Mouse (Mus musculus) gastrocnemius, postnatal 14 days (tissue): Measurements from ENCODE around the gene Rpl27. TPM values are rescaled to one million over a fixed set of nuclear protein-coding genes. Genes with fewer than 3 reads are reported as not detected.
"Not testable (repeated sequence)": the region's sequence is repeated elsewhere in the genome, so short reads cannot be mapped to it uniquely, and the experiment has no call there.

ENCODE experiments used
- DNase-seq: peaks from one replicate; pipeline ENCODE4 v3.0.0; 2021; ENCODE audit warnings: mixed read lengths
- intact Hi-C: fragments of 180-260 bp; cut with DNase I; formaldehyde crosslinking; loops from one replicate; pipeline ENCODE4 v1.15.1; 2025; ENCODE audit warnings: low total_unique reads
- long read RNA-seq, 2 experiments: library from polyadenylated mRNA; stranded (forward); transcript quantifications; one replicate each; pipeline ENCODE4 v2.0.0; 2021
- total RNA-seq, 2 experiments: library from RNA; stranded (reverse); gene quantifications; 2 replicates each; pipeline ENCODE4 v1.2.3; 2021

The Rpl27 gene
- total RNA-seq, result 10 to 100 TPM; 50.3 to 61.5 TPM
- long read RNA-seq, experiment 1, transcript Rpl27-202 (4 exons, 732 nt), result minor isoform, 13 of 81 reads
- long read RNA-seq, experiment 1, transcript Rpl27-201 (5 exons, 614 nt), result major isoform, 66 of 81 reads
- long read RNA-seq, experiment 1, partial matches to known transcripts, result 1 of 81 reads
- long read RNA-seq, experiment 1, other reads (novel, unspliced or antisense), result 1 of 81 reads
- long read RNA-seq, experiment 2, transcript Rpl27-202 (4 exons, 732 nt), result minor isoform, 10 of 125 reads
- long read RNA-seq, experiment 2, transcript Rpl27-201 (5 exons, 614 nt), result major isoform, 107 of 125 reads
- long read RNA-seq, experiment 2, partial matches to known transcripts, result 4 of 125 reads
- long read RNA-seq, experiment 2, other reads (novel, unspliced or antisense), result 4 of 125 reads

DNA sequence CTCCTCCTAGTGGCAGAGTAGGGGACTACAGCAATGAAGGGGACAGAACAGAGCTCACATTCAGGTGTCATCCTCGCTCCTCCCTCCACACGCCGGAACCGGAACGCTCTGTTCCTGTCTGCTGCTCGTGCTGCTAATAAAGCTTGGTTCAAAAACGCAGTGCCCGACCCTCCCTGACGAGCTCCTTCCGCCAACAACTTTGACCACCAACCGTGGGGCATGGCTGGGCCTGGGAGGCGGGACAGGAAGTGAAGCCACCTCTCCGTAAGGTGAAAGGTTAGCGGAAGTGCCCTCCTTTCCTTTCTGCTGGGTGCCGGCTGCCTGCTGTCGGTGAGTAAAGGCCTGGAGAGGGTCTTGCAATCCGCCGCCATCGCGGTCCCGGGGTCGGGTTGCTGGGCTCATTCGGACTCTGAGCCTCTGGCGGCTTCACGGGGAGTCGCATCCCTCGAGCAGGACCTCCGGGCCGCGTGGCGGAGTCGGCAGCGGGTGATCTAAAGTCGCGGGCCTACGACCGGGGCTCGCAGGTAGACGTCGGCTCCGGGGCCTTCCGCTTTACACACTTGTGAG, at the start of gene Rpl27:
Gene Rpl27 (plus strand): TSS at position 172 of the 567 bp plus-strand sequence.
- intact Hi-C loops, result no loop called here
- DNase-seq, result peak; percentile 97

DNA sequence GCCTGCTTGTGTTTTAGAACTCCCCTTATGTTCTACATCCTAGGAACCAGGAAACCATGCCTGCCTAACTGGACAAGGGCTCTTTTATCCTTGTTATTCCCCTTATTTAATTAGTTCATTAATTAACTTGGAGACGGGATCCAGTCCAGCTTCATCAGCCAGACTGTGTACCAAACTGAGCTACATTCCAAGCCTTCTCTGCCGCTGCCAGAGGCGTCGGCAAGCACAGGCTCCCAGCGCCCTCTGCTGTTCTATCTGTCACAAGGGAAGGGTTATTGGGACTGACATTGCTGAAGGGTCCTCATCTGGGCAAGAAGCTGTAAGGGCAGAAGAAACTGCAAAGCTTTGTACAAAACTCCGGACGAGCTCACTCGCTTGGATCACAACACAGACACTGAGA, 47.0 kb upstream of the Rpl27 start:
- intact Hi-C loops, result loop anchor here (2.0 to 10.0 kb wide), 2 partner anchors 72 to 180 kb away; no protein-coding TSS in a partner anchor
- peak; percentile 75 for DNase-seq

DNA sequence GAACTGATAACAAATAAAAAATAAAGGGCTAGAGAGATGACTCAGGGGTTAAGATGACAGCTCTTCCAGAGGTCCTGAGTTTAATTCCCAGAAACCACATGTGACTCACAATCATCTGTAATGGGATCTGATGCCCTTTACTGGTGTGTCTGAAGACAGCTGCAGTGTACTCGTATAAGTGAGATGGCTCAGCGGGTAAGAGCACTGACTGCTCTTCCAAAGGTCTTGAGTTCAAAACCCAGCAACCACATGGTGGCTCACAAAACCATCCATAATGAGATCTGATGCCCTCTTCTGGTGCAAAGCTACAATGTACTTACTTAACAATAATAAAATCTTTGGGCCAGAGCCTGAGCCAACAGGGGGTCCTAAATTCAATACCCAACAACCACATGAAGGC, 26.8 kb upstream of the Rpl27 start:
- intact Hi-C loops, result no loop called here
- no peak for DNase-seq

DNA sequence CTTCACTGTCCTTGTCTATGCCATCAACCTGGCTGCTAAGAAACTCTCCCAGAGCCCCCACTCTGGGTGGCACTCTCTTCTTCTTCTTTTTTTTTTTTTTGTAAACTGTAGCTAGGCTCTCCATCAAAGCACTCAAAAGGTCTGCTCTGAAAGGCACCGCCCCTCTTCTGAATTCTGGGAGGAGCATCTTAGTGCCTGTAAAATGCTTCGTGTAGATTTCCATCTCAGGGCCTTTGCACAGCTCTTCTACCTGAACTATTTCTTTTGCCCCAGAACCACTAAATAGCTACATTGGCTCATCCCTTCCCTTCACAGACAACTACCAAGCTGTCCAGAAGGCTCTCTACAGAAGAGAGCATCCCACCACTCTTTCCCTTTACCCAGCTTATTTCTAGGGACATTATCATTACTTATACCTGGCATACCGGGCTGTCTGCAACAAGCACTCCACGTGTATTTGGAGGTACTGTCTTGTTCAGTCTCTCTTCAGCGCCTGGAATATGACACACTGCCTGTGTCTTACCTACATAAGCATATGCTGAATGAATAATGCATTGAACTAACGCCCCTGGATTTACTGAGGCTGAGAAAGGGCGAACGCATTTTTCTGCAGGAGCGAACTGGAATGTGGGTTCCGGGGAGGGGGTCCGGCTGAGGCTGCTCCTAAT, 25.5 kb upstream of the Rpl27 start:
- intact Hi-C loops, result no loop called here
- no peak for DNase-seq

DNA sequence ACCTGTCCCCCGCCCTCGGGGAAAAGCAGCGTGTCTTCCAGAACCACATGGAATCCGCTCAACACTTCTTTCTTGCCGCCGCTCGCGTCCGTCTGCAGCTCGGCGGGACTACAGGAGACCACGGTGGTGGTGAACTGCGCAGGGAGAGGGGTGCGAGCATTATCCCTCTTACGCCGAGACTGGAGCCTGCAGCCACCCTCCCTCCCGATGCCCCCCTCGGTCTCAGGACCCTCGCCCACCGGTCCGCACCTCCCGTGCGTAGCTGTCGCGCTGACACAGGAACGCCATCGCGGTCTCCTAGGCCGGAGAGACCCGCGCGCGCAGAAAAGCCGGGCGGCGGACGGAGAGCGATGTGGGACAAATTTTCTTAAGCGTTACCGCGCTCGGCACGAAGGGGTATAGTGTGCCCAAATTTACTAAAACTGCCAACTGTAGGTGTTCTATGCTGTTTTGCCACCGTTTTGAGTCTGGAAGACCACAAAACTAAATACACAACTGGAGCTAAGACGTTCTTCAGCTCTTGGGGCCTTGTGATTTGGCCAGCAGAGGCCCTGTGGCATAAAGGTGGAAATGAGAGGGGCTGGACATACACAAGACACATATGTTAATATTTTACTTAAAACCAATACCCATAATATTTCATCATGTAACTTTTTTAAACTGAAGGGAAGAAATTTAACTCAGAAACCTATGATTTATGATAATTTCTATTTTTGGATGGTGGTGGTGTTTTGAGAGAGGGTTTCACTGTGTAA, 24.8 kb upstream of the Rpl27 start, which contains the start of gene Aarsd1:
Gene Aarsd1 (minus strand): TSS at position 515 of the 755 bp plus-strand sequence.
- peak; percentile 88 for DNase-seq
- intact Hi-C loops, result no loop called here

DNA sequence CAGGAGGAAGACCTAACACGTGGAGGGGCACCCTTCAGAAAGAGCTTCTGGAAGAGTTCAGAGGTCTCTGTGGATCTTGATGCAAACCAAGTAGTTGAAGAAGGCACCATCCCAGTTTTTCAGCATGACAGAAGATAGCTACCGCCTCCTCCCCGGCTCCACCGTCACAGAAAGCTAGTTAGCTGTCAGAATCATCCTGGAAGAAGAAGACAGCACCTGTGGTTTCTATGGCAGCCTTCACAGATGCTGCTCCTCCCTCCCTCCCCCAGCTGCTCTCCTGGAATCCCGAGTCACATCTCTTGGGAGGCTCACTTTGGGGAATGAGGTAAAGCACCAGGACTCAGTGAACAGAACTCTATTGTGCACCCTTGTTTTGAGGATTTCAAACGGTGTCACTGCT, 23.1 kb upstream of the Rpl27 start:
- intact Hi-C loops, result no loop called here
- DNase-seq, result no peak

DNA sequence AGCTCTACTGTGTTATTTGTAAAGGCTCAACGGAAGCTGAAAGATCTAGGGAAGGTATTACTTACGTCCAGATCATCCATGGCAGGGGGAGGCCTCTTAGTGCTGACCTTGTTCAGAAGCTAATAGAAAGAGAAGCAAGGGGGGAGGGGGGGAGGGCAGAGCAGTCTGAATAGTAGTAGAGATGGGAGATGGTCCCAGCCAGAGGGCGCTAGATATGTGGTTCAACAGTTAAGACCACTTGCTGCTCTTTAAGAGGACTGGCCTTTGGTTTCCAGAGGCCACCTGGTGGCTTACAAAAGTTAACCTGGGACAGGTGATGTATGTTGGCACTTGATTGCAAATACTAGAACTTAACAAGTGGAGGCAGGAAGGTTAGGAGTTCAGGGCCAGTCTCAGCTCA, 22.5 kb upstream of the Rpl27 start:
- DNase-seq, result no peak
- intact Hi-C loops, result no loop called here

DNA sequence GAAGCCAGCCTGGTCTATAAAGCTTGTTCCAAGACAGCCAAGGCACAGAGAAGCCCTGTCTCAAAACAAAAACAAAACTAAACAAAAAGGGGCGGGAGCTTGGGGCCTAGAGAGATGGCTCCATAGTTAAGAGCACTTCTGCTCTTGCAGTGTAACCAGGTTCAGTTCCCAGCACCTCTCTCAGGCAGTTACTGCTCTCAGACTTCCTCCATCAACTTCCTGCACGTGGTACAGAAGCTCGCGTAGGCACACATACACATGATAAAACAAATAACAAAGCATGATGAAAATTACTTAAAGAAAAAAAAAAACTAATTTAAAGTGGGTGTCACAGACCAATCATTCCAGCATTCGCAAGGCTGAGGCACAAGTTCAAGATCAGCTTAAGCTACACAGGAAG, 21.9 kb upstream of the Rpl27 start:
- no peak for DNase-seq
- intact Hi-C loops, result no loop called here

DNA sequence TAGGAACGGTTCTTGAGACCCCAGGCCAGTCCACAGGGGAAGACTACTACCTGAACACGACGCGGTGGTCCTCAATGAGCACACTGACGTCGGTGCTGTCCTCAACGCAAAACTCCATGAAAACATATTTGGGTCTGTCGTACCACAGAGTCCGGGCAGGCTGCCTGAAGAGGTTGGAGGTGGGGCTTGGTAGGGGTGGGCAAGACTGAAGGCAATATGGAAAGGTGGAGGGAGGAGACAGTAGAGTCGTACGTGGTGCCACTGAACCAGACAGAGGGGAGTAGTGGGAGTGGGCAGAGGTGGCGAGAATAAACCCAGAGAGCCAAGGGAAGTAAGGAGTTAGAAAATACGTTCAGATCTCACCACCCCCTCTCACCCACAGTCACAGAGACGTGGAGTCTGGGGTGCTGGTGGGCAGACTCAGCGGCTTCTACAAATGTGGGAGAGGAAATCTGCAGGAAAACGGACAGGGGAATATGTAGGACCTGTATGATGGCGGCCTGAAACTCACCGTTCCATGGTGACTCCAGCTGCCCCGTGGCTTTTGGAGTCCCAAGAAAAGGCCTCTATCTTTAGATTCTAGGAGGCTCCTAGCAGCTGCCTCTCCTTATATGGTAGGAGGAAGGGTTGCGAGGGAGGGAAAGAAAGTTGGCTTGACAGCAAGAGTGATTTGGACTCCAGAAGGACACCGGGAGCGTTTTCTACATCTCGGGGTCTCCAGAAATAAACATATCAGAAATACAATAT, 17.8 kb upstream of the Rpl27 start, which contains the start of gene Gm27029:
Gene Gm27029 (minus strand): TSS at position 692 of the 747 bp plus-strand sequence.
- intact Hi-C loops, result no loop called here
- peak; percentile 19 for DNase-seq

DNA sequence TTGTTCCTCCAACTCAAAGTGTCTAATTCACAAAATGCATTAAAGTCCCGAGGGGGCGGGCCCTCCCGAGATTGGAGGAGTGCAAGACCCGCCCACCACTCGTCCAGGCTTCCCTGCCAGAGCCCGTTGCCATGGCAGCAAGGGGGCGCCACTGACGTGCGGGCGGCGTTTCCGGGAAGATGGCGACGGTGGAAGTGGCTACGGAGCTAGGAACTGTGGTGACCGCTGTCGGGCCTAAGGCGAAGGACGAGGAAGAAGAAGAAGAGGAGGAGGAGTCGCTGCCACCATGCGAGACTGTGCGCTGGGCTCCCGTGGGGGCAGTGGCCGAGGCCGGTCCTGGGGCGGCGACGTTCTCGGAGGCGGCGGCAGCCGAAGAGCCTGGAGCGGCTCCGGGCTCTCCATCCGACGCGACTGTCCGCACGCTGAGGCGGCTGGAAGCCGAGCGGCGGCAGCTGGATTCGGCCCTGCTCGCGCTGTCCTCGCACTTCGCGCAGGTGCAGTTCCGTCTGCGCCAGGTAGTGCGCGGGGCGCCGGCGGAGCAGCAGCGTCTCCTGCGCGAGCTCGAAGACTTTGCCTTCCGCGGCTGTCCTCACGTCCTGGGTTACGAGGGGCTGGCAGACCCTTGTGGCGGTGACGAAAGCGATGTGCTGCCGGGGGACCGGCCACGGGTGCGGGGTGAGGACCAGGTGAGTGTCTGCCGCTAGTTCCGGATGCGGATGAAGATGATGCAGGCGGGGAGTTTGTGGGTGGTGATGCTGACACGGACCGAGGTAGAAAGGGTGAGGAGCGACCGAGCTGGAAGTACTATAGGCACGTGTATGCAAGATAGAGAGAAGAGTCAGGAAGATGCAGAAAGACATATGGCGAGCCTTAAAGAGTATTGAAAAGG, 16.9 kb upstream of the Rpl27 start, which contains the start of the genes Rundc1 and Ptges3l:
Gene Rundc1 (plus strand): TSS at position 161 of the 889 bp plus-strand sequence.
Gene Ptges3l (minus strand): TSS at position 409 of the 889 bp plus-strand sequence.
- intact Hi-C loops, result no loop called here

DNA sequence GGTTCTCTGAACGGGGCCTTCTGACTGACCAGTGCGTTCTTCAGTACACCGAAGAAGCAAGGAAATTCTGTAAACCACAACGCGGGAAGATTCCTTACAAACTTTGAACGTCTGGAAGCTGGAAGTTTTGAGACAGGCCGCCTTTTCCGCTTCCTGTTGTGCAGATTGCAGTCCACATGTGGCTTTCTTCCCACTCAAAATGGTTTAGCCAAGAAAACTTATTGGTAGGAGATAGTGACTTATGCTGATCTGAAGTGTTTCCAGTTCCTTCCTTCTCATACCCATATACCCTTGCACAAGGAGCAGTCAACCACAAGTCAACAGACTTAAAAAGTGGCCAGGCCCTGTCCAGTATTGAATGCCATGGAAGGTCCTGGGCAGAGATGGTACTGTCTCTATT, 15.9 kb upstream of the Rpl27 start:
- intact Hi-C loops, result no loop called here
- DNase-seq, result no peak

More for the DNA sequence above, 16.9 kb upstream of the Rpl27 start, which contains the start of the genes Rundc1 and Ptges3l:
- peak; percentile 99 for DNase-seq

DNA sequence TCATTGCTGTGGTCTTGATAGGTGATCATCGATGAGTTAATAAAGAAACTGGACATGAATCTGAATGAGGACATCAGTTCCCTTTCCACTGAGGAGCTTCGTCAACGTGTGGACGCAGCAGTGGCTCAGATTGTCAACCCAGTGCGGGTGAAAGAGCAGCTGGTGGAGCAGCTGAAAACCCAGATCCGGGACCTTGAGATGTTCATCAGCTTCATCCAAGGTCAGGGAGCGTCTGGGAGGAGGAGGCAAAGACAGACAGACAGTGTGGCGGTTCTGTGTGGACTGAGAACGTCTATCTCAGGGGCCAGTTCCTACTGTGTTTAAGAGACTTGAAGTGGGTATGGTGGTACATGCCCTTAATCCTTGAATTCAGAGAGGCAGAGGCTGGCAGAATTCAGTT, 10.8 kb upstream of the Rpl27 start:
- intact Hi-C loops, result no loop called here
- no peak for DNase-seq

DNA sequence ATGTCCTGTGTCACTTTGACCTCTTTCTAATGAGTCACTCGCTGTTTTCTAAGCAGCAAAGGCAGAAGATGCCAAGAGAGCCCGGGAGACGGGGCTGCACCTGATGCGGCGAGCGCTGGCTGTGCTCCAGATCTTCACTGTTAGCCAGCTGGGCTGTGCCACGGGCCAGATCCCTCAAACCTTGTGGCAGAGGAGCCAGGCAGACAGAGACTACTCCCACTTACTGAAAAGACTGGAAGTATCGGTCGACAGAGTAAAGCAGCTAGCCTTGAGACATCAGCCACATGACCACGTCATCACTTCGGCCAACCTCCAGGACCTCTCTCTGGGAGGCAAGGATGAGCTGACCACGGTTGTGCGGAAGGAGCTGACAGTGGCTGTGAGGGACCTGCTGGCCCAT, 8.7 kb upstream of the Rpl27 start:
- intact Hi-C loops, result no loop called here
- no peak for DNase-seq

DNA sequence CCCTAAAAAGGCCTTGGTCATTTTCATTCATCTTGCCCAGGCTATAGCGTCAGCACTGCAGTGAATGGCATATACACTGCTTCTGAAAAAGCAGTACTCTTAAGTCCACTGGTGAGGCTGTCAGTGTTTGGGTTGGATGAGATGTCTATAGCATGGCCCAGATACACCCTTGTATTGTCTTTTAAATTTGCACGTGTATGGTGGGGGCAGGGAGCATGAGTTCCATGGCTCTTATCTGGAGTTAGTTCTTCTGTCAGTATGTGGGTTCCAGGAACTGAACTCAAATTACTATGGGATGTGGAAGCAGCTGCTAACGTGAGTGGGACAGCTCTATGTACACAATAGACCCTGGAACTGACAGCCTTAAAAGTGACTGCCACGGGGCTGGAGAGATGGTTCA, 6.3 kb upstream of the Rpl27 start:
- no peak for DNase-seq
- intact Hi-C loops, result no loop called here

DNA sequence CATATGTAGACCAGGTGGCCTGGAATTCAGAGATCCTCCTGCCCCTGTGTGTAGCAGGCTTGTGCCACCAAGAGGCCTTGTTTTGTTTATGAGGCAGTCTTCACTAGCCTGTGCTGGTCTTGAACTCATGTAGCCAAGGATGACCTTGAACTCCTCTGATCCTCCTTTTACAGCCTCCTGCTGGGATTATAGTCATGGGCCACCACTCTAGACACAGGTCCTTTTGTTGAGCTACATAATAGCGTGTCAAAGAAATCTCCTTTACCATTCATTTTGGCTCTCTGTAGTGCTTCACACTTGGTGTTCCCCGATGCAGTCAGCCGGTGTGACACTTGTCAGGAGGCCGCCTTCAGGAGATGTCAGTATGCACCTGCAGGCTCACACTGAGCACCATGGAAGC, 5.2 kb upstream of the Rpl27 start:
- intact Hi-C loops, result no loop called here

DNA sequence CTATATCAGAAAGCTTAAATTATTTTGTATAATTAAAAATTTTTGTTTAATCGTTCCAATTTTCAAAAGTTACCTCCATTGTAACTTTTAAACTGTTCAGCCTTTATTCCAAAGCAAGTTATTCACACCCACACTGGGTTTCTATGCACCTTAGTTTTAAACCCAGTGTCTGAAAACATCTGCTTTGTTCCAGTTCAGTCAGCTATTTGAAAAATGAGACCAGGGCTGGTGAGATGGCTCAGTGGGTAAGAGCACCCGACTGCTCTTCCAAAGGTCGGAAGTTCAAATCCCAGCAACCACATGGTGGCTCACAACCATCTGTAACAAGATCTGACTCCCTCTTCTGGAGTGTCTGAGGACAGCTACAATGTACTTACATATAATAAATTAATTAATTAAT, 4.1 kb upstream of the Rpl27 start:
- DNase-seq, intact Hi-C loops: not testable (repeated sequence)

More for the DNA sequence above, 5.2 kb upstream of the Rpl27 start:
- DNase-seq, result no peak

DNA sequence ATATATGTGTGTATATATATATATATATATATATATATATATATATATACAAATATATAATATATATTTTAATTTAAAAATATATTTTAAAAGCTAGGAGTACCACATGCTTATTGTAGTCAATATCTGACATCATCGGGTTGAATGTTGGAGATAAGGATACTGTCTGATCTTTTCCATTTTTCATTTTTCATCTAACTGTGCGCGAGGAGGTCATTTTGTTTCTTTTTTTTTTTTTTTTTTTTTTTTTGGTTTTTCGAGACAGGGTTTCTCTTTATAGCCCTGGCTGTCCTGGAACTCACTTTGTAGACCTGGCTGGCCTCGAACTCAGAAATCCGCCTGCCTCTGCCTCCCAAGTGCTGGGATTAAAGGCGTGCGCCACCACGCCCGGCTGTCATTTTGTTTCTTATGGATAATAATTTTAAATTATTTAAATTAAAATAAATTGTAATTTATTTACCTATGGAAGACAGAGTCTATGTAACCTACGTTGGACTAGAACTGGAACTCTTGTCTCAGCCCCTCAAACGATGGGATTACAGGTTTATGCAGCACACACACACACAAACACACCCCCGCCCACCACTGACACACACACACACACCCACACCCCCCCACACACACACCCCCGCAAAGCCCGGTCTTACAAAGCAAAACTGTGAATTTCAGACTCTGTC, 510 bp upstream of the Rpl27 start:
- intact Hi-C loops, DNase-seq: not testable (repeated sequence)
